Mouse (Mus musculus): ENCODE results near the gene Wbp2nl.
"Not testable (repeated sequence)": the region's sequence is repeated elsewhere in the genome, so short reads cannot be mapped to it uniquely, and the experiment has no call there.

Gene Wbp2nl

GRCm38 (mm10) chr15:82348999-82349341 is 50.2 kb downstream of the Wbp2nl start:
- DNase-seq, result no peak

- DNase-seq, result no peak
Observed at GRCm38 (mm10) chr15:82350349-82350748, 51.6 kb downstream of the Wbp2nl start.

GRCm38 (mm10) chr15:82351480-82351879 is 52.7 kb downstream of the Wbp2nl start:
- no peak for DNase-seq

GRCm38 (mm10) chr15:82353078-82353744 is 54.5 kb downstream of the Wbp2nl start:
- no peak for DNase-seq

GRCm38 (mm10) chr15:82353745-82354113 is 55.0 kb downstream of the Wbp2nl start:
- no peak for DNase-seq

GRCm38 (mm10) chr15:82354126-82354945 is 55.6 kb downstream of the Wbp2nl start, which contains the start of gene Ndufa6:
Ndufa6 (minus strand) TSS chr15:82354322.
- DNase-seq, result peak; percentile 98

GRCm38 (mm10) chr15:82358431-82359260 is 59.9 kb downstream of the Wbp2nl start:
- DNase-seq, result peak; percentile 52

GRCm38 (mm10) chr15:82361459-82362018 is 62.8 kb downstream of the Wbp2nl start:
- no peak for DNase-seq

GRCm38 (mm10) chr15:82362234-82362633 is 63.5 kb downstream of the Wbp2nl start:
- no peak for DNase-seq

- DNase-seq, result not testable (repeated sequence)
Observed at GRCm38 (mm10) chr15:82363801-82364200, 65.0 kb downstream of the Wbp2nl start.

All from lung, postnatal 10 days (tissue).